Mouse (Mus musculus): Measurements from ENCODE around the gene Srrd.

Gene Srrd

GRCm38 (mm10) chr5:112291866-112292265, 51.0 kb downstream of the Srrd start:
- Histone ChIP-seq H3K36me3 (ENCODE audit: insufficient read depth, low read length) (0 out of 2 replicates have a peak, but pooled peaks cover 5% of the 10 kb centered on the region), H3K4me3 (replicated peaks; ENCODE audit: low read length) (no peak overlapping the region), H3K9me3 (ENCODE audit: low read length) (no peaks in the 10 kb centered on the region), H3K27me3 (ENCODE audit: insufficient read depth, low read length) (no peaks in the 10 kb centered on the region), H3K4me1 (replicated peaks; ENCODE audit: low read depth, low read length) (peaks cover 95% of the 10 kb centered on the region)
- no peak for TF ChIP-seq POU5F1 (IDR thresholded peaks at IDR 0.05; ENCODE audit: borderline replicate concordance, low read length)
- TF ChIP-seq NANOG (IDR thresholded peaks at IDR 0.05; ENCODE audit: borderline replicate concordance, low read length): no peak
- TF ChIP-seq CTCF (conservative IDR thresholded peaks at IDR 0.05; ENCODE audit: low read length): no peak

DNA sequence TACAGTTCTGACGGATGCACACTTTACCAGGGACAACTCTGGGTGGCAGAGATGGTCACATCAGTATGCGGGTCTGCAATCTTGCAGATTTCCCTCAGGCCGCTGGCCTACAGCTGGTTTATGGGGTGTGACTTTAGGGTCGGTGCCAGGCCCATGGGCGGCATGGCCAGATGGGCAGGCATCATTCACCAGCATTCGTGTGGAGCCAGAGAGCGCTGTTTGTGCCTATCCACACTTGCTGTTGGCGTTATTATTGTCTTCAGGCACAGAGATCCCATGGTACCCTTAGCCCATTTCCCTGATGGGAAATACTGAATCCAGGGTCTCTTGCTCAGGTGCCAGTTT, 52.3 kb downstream of the Srrd start:
- H3K4me1 ChIP-seq (replicated peaks; ENCODE audit: low read depth, low read length): peaks cover 95% of the 10 kb centered on the region
- no peaks in the 10 kb centered on the region for H3K9me3 ChIP-seq (ENCODE audit: low read length)
- TF ChIP-seq POU5F1 (IDR thresholded peaks at IDR 0.05; ENCODE audit: borderline replicate concordance, low read length): no peak
- no peak for TF ChIP-seq NANOG (IDR thresholded peaks at IDR 0.05; ENCODE audit: borderline replicate concordance, low read length)
- no peak for TF ChIP-seq CTCF (conservative IDR thresholded peaks at IDR 0.05; ENCODE audit: low read length)
- no peak overlapping the region for H3K4me3 ChIP-seq (replicated peaks; ENCODE audit: low read length)
- H3K36me3 ChIP-seq (ENCODE audit: insufficient read depth, low read length): peaks cover 7% of the 10 kb centered on the region; the same call in 1 of the 2 replicates
- H3K27me3 ChIP-seq (ENCODE audit: insufficient read depth, low read length): no peaks in the 10 kb centered on the region

GRCm38 (mm10) chr5:112289819-112290535, 52.9 kb downstream of the Srrd start:
- Histone ChIP-seq H3K4me1 (replicated peaks; ENCODE audit: low read depth, low read length) (peaks cover 95% of the 10 kb centered on the region), H3K36me3 (ENCODE audit: insufficient read depth, low read length) (peaks cover 9% of the 10 kb centered on the region; the same call in 1 of the 2 replicates), H3K9me3 (ENCODE audit: low read length) (no peaks in the 10 kb centered on the region), H3K27me3 (ENCODE audit: insufficient read depth, low read length) (no peaks in the 10 kb centered on the region), H3K4me3 (replicated peaks; ENCODE audit: low read length) (no peak overlapping the region)
- TF ChIP-seq NANOG (IDR thresholded peaks at IDR 0.05; ENCODE audit: borderline replicate concordance, low read length) (no peak), POU5F1 (IDR thresholded peaks at IDR 0.05; ENCODE audit: borderline replicate concordance, low read length) (no peak), CTCF (conservative IDR thresholded peaks at IDR 0.05; ENCODE audit: low read length) (no peak)

DNA sequence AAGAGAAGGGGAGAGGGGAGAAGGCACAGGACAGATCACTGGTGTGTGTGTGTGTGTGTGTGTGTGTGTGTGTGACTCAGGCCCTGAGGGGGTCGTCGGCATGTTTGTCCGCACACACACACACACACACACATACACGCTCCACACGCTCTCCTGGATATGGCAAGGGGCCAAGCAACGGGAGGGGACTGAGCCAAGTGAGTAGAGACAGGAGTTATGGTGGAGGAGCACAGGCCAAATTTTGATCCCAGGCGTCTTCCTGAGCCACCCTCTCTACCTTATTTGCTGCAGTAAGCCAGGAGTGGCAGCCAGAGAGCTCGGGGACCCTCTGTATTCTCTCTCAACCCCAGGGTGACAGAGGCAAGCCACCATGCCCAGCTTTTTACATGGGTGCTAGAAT, 53.6 kb downstream of the Srrd start:
- no peak overlapping the region for H3K4me3 ChIP-seq (replicated peaks; ENCODE audit: low read length)
- no peak for TF ChIP-seq CTCF (conservative IDR thresholded peaks at IDR 0.05; ENCODE audit: low read length)
- no peak for TF ChIP-seq POU5F1 (IDR thresholded peaks at IDR 0.05; ENCODE audit: borderline replicate concordance, low read length)
- no peak for TF ChIP-seq NANOG (IDR thresholded peaks at IDR 0.05; ENCODE audit: borderline replicate concordance, low read length)

GRCm38 (mm10) chr5:112288193-112289141, 54.4 kb downstream of the Srrd start:
- Histone ChIP-seq H3K27me3 (ENCODE audit: insufficient read depth, low read length) (no peaks in the 10 kb centered on the region), H3K36me3 (ENCODE audit: insufficient read depth, low read length) (peaks cover 9% of the 10 kb centered on the region; the same call in 1 of the 2 replicates), H3K9me3 (ENCODE audit: low read length) (no peaks in the 10 kb centered on the region), H3K4me3 (replicated peaks; ENCODE audit: low read length) (peak overlapping the region; percentile 21), H3K4me1 (replicated peaks; ENCODE audit: low read depth, low read length) (peaks cover 95% of the 10 kb centered on the region)
- TF ChIP-seq NANOG (IDR thresholded peaks at IDR 0.05; ENCODE audit: borderline replicate concordance, low read length) (no peak), CTCF (conservative IDR thresholded peaks at IDR 0.05; ENCODE audit: low read length) (no peak), POU5F1 (IDR thresholded peaks at IDR 0.05; ENCODE audit: borderline replicate concordance, low read length) (no peak)

More for the DNA sequence above, 53.6 kb downstream of the Srrd start:
- H3K27me3 ChIP-seq (ENCODE audit: insufficient read depth, low read length): no peaks in the 10 kb centered on the region
- H3K4me1 ChIP-seq (replicated peaks; ENCODE audit: low read depth, low read length): peaks cover 95% of the 10 kb centered on the region
- H3K9me3 ChIP-seq (ENCODE audit: low read length): no peaks in the 10 kb centered on the region
- H3K36me3 ChIP-seq (ENCODE audit: insufficient read depth, low read length): peaks cover 9% of the 10 kb centered on the region; the same call in 1 of the 2 replicates

DNA sequence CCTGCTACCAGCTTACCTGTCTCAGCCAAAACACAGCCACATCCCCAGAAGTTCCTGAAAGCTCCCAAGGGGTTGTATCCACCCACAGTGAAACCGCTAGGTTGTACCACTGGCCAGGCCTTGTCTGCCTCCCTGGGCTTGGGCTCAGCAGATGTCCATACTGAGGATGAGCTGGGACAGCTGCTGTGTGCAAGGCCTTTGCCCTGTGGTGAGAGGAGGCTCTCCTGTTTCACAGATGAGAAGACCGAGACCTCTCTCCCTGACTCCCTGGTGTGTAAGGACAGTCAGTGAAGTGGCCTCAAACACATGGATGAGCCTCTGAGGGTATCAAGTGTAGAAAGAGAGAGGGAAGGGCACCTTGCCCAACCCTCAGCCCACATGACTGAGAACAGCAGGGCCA, 55.2 kb downstream of the Srrd start:
- H3K9me3 ChIP-seq (ENCODE audit: low read length): no peaks in the 10 kb centered on the region
- peaks cover 95% of the 10 kb centered on the region for H3K4me1 ChIP-seq (replicated peaks; ENCODE audit: low read depth, low read length)
- TF ChIP-seq POU5F1 (IDR thresholded peaks at IDR 0.05; ENCODE audit: borderline replicate concordance, low read length) (no peak), NANOG (IDR thresholded peaks at IDR 0.05; ENCODE audit: borderline replicate concordance, low read length) (no peak), CTCF (conservative IDR thresholded peaks at IDR 0.05; ENCODE audit: low read length) (no peak)
- peak overlapping the region; percentile 21; the same call in 1 of the 2 replicates for H3K4me3 ChIP-seq (replicated peaks; ENCODE audit: low read length)
- no peaks in the 10 kb centered on the region for H3K27me3 ChIP-seq (ENCODE audit: insufficient read depth, low read length)
- peaks cover 9% of the 10 kb centered on the region; the same call in 1 of the 2 replicates for H3K36me3 ChIP-seq (ENCODE audit: insufficient read depth, low read length)
